Mouse (Mus musculus) hindlimb bud, embryonic 11.5 days (tissue): ENCODE data around the gene Surf1.
A peak's percentile ranks its signal among the peaks of the same experiment; 100 is the strongest.

Experiments used
- DNase-seq: peaks from one replicate; pipeline ENCODE4 v3.0.0-alpha.2; 2012; ENCODE audit warnings: low read depth, low spot score; ENCODE audit errors: extremely low spot score

Gene Surf1

GRCm38 (mm10) chr2:26927745-26928476, 11.6 kb upstream of the Surf1 start:
- no peak for DNase-seq

DNA sequence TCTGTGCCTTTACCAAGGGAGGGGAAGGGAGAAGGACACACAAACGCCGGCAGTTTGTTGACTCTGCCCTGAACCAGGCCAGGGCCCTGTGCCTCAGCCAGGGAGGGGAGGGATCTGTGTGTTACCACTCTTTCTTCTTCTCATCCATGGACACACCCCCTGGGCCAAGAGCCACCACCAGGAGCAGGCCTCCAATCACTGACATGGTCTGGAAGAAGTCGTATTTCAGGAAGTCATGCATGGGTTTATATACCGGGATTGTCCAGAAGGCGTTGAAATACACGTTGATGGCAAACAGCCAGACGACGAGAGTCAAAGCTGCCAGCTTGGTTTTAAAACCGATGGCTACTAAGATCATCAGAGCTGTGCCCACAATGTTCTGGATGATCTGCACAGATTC, 5.5 kb upstream of the Surf1 start:
- DNase-seq: no peak

- DNase-seq: no peak
These were observed 4.0 kb upstream of the Surf1 start for GRCm38 (mm10) chr2:26920190-26920855.

GRCm38 (mm10) chr2:26919684-26920083, 3.4 kb upstream of the Surf1 start:
- no peak for DNase-seq

DNA sequence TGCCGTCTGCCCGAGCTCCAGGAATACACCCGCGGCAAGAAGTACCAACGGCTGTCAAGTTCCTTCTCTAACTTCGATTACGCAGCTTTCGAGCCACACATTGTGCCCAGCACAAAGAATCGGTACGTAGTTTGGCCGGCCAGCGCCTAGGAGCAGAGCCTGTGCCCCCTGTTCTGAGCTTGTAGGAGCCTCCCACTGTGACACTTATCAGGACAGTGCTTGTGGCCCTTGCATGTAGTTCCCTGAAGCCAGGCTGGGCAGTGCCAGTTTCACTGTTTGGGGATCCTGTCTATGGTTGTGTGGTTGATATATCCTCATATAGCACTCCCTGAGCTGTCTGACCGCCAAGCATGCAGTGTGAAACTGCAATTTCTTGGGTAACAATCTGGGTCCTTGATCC, 408 bp upstream of the Surf1 start:
- no peak for DNase-seq

DNA sequence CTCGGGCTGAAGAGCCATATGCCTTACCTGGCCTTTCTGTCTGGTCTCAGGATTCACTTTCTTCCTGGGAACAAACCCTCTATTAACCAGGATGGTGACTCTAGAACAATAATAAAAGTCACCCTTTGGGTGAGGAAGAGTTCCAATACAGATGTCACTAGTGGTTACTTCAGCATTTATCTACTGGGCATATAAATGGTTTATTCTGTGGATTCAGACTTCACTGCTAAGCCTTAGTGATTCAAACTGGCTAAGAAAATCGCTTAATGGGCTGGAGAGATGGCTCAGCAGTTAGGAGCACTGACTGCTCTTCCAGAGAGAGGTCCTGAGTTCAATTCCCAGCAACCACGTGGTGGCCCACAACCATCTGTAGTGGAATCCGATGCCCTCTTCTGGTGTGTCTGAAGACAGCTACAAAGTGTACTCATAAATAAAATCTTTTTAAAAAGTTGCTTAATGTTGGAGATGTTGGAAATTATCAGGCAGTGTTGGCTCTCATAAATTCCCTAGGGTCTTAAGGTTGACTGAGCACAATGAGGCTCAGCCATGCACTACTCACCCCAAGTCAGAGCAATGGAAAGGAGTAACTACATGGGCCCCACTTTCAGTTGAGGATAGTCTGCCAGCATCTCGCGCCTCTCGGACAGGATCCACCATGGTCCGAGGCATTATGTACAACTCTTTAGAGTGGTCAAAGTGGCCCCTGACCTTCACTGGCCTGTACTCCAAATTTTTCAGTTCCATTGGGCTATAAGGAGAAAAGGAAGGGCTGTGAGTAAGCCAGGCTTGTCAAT, 2.0 kb downstream of the Surf1 start:
- no peak for DNase-seq

GRCm38 (mm10) chr2:26913416-26914147, 2.7 kb downstream of the Surf1 start:
- DNase-seq: no peak

DNA sequence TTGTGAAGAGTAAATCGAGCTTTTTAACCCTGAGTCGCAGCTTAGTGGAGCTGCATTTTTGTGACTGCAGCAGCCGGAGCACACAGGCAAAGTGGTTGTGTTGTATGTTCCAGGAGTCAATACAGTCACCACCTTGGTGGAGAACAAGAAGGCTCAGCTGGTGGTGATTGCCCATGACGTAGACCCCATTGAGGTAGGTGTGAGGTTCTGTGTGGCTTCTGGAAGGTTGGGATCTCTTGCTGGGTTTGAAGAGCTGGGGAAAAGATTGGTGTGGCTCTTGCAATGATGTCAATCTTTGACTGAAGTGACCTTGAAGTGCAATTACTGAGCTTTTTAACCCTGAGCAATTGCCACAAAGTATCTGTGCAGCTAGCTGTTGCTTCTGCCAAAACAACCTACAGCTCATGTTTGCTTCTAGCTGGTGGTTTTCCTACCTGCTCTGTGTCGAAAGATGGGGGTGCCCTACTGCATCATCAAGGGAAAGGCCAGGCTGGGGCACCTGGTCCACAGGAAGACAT, 4.0 kb downstream of the Surf1 start:
- DNase-seq: no peak

DNA sequence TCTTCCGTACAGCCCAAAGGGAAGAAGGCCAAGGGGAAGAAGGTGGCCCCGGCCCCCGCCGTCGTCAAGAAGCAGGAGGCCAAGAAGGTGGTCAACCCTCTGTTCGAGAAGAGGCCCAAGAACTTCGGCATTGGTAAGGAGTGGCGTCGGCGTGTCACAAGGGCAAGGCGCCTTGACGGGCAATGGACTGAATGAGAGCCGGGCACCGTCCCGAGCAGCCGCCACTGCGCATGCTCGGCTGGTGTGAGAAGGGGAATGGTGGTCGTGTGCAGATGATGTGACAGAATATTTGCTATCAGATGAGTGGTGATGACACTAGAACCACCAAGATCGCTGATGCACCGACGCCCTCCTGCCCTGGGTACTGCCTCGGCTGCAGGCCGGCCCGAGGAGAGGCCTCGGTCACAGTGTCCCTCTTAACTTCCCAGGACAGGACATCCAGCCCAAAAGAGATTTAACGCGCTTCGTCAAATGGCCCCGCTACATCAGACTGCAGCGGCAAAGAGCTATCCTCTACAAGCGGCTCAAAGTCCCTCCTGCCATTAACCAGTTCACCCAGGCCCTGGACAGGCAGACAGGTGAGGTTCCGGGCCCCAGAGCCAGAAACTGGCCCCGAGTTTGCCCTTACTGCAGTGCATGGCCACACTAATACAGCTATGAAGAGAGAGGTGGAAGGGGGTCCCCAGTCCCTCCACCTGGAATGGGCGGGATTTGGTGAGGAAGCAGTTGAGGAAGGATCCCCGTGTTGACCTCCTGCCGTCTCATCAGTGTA, 5.2 kb downstream of the Surf1 start:
- DNase-seq: no peak

- peak; percentile 98 for DNase-seq
These were observed 6.0 kb downstream of the Surf1 start, which contains the start of the genes Med22 and Rpl7a for GRCm38 (mm10) chr2:26910124-26910993. TSS of gene Med22 (minus strand) at chr2:26910677. TSS of gene Rpl7a (plus strand) at chr2:26910764.

- DNase-seq: no peak
These were observed 6.9 kb downstream of the Surf1 start for GRCm38 (mm10) chr2:26909387-26909784.

DNA sequence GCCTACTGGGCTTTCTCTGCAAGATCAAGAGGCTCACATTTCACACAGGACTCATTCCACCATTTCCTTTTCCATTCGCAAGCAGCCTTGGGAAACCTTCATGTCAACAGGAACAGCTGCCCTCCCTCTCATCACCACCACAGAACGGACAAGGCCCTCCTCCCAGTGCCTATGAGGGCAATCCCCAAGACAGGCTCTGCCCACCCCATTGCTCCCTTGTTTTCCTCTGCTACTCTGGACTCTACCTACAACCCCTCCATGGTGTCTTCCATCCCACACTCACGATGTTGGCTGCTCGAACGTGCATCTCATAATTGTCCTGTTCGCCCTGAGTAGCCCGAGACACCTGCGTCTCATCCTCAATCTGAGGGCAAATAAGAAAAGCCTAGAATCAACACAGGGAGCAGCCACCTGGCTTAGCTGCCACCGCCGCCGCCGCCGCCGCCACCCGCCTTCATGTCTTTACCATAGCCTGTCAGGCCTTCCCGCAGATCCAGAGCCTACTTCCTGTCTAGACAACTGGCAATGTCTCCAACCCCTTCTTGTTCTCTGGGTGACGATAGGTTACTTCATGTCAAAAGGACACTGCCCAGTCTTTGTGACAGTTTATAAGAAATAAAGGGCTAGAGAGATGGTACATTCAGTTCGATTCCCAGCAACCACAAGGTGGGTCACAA, 7.5 kb downstream of the Surf1 start:
- no peak for DNase-seq

- DNase-seq: no peak
These were observed 9.2 kb downstream of the Surf1 start for GRCm38 (mm10) chr2:26907109-26907508.

- DNase-seq: no peak
These were observed 9.9 kb downstream of the Surf1 start for GRCm38 (mm10) chr2:26906431-26906830.

DNA sequence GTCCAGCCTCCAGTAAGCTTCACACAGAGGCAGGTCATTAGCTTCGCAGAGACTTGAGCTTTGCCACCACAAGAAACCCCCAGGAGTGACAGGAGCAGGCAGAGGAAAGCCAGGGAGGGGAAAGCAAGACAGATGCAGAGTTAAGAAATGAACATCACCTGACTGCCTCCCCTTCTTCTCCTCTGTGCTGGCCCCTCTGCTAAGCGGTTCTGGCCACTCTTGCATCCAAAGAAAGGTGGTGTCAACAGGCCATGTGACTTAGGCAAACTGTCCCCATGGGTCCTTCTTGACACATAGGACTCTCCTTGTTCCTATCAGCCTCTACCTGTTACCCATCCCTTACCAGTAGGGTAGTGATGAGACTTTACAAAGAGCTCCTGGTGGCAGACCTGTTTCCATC, 10.4 kb downstream of the Surf1 start:
- DNase-seq: no peak

GRCm38 (mm10) chr2:26903311-26903710, 13.0 kb downstream of the Surf1 start:
- no peak for DNase-seq

DNA sequence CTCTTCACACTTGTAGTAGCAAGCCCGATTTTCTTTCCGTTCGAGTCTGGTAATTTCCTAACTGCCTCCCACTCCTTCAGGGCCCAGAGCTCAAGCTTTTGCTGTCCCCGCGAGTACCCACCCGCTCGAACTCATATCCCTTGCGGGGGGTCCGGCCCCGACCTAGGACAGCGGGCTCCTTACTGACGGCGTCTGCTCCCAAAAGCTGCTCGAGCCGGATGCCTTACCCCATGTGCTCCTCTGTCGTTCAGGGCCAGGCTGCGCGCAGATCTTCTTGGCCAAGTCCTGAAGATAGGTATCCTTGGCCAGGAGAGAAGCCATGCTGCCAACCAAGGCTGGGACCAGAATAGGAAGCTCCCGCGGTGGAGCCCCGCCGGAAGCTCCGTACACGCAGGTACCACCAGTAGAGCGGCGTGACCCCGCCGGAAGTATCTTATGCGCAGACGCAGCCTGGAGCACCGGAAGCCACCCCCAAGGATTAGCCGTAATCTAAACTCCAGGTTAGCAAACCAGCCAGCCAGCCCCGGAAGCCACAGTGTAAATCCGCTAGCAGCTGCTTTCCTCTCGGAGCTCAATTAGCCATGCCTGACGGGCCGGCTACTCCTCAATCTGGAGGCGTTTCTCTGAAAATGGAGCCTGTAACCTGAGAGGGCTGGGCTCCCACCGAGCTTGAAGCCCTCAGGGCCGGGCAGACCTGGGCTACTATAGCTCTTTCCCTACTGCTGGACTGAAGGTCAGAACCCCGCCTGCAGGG, 13.7 kb downstream of the Surf1 start, which contains the start of gene Surf6:
TSS of gene Surf6 (minus strand) at position 413 of the 754 bp plus-strand sequence.
- DNase-seq: peak; percentile 86
